Mouse (Mus musculus) left cerebral cortex, adult 2 months (tissue): Measurements from ENCODE around the gene Mrpl21. TPM values are rescaled to one million over a fixed set of nuclear protein-coding genes. Genes with fewer than 3 reads are reported as not detected.

Experiments used
- DNase-seq, 2 experiments: peaks; one replicate each; pipeline ENCODE4 v3.0.0; 2021 to 2022; ENCODE audit warnings: low spot score in 2 of 2, mixed read lengths in 1 of 2; ENCODE audit errors: extremely low spot score in 1 of 2
- H3K27ac ChIP-seq: fragments of 200-600 bp; 2 replicates; pipeline ENCODE4 v1.8.1; 2022
- H3K4me3 ChIP-seq: fragments of 200-600 bp; 2 replicates; pipeline ENCODE4 v1.8.1; 2022
- CTCF ChIP-seq: fragments of 200-600 bp; IDR thresholded peaks from 2 replicates; pipeline ENCODE4 v1.8.1; 2022; ENCODE audit warnings: antibody characterized with exemption, mild to moderate bottlenecking, moderate library complexity
- intact Hi-C: fragments of 180-260 bp; cut with DNase I; formaldehyde crosslinking; loops from one replicate; pipeline ENCODE4 v1.15.1; 2025
- total RNA-seq, 2 experiments: library from RNA; stranded (reverse); gene quantifications; 2 replicates each; pipeline ENCODE4 v1.2.3; 2021

The Mrpl21 gene
- total RNA-seq, 2 experiments from 2014 or later, result 51.3 to 52.0 TPM

DNA sequence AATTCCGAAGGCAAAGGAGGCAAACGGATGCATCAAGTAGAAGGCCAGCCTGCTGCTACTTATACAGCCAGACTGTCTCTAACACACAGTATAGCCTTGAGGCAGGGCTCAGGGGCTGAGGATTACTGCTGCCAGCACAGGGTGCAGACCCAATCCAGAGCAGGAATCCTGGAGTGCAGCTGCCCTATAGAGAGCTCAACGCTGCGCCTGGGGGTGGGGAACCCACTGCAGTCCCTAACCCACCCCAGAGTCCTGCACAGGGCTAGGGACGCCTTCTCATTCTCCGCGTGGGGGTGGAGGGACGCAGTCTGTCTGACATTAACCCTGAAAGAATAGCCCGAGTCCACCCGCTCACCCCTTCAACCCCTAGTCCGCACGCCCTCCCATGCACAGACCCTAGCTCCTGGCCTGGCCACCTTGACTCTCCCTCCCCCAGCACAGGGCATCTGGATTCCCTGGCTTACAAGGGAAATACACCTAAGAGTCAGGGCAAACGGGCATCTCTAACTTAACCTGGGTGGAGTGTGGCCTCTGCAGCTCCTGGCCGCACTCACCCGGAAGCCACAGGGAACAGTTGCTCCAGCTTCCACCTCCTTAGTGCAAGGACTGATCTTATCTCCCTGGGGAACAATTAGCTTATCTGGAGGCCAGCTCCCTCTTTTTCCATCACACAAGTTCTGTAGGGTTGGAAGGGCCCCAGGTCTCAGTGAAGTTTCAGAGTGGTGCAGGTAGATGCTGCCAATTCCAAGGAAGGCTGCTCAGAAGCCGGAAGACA lies 24.7 kb downstream of the Mrpl21 start:
- DNase-seq, result no peak
- no peak overlapping the region for H3K4me3 ChIP-seq
- intact Hi-C loops, result no loop called here

DNA sequence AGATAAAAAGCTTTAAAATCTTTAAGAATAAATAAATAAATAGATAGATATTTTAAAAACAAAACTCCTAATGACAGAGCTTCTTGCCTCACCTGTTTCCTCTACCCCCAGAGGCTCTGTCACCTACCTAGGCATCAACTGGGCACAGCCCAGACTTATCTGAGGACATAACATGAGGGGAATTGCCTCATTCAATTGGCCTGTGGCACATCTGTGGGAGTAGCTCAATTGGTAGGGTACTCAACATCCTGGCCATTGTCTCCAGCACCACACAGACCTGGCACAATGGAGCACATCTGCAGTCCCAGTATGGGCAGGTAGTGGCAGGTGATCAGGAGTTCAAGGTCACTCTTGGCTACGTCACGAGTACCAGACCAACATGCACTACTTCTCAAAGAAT lies 36.6 kb downstream of the Mrpl21 start:
- H3K27ac ChIP-seq, result no peak overlapping the region
- intact Hi-C loops, result no loop called here
- no peak for DNase-seq
- no peak overlapping the region for H3K4me3 ChIP-seq
- TF ChIP-seq CTCF, result no peak

More for the DNA sequence above, 24.7 kb downstream of the Mrpl21 start:
- TF ChIP-seq CTCF, result no peak
- no peak overlapping the region for H3K27ac ChIP-seq

DNA sequence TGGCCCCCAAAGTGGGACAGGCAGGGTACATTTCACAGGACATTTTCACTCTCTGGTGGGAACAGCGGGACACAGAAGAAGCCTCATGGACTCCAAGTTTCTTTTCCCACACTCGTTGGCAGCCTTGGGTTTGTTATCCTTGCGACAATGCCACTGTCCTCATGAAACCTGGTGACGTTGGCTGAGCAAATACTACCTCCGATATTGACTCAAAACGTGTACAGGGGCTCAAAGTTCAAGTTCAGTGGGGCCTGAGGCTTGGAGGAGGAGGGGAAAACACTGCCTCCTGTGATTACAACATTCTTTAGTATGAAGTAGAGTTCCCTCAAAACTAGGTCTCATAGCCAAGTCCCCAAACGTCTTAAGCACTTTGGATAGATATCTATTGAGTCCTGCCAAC lies 37.4 kb downstream of the Mrpl21 start:
- intact Hi-C loops, result no loop called here
- Histone ChIP-seq H3K27ac (no peak overlapping the region), H3K4me3 (no peak overlapping the region)
- DNase-seq, result no peak
- TF ChIP-seq CTCF, result no peak

- intact Hi-C loops, result no loop called here
Measured at GRCm38 (mm10) chr19:3320801-3321200, 38.1 kb downstream of the Mrpl21 start.

GRCm38 (mm10) chr19:3321617-3322016 lies 38.9 kb downstream of the Mrpl21 start:
- H3K27ac ChIP-seq, result no peak overlapping the region
- H3K4me3 ChIP-seq, result peak overlapping the region; percentile 67
- DNase-seq, result no peak
- intact Hi-C loops, result loop anchor here (2.0 kb wide), 1 partner anchor 33 kb away; no protein-coding TSS in a partner anchor
- TF ChIP-seq CTCF, result no peak

More at GRCm38 (mm10) chr19:3320801-3321200, 38.1 kb downstream of the Mrpl21 start:
- TF ChIP-seq CTCF, result peak; percentile 55
- H3K4me3 ChIP-seq, result no peak overlapping the region
- DNase-seq, result no peak
- no peak overlapping the region for H3K27ac ChIP-seq

GRCm38 (mm10) chr19:3322261-3322969 lies 39.7 kb downstream of the Mrpl21 start, which contains the start of gene Cpt1a:
Gene Cpt1a (plus strand): TSS chr19:3322334.
- intact Hi-C loops, result loop anchor here (2.0 kb wide), 1 partner anchor 32 kb away; no protein-coding TSS in a partner anchor
- Histone ChIP-seq H3K27ac (peak within 1 kb of the TSS; percentile 84), H3K4me3 (peak within 1 kb of the TSS; percentile 67)
- peak in 1 of 2 experiments; percentile 26 for DNase-seq
- peak; percentile 47 for TF ChIP-seq CTCF

DNA sequence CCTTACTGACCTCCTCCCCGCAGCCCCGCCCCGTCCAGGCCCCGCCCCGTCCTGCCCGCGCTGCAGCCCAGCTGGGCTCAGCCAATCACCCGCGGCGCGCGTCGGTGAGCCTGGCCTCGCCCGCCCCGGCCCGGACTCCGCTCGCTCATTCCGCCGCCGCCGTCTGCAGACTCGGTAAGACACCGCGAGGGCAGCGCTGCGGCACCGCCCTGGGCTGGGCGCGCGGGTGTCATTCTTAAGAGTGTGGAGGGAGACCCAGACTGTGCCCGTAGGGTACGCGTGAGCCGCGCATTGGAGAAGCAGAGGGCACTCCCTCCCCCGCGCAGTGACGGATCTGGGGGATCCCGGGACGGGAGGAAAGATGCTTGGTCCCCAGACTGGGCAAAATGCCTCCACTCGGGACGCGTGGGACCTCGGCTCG lies 40.5 kb downstream of the Mrpl21 start:
- Histone ChIP-seq H3K27ac (peak overlapping the region; percentile 84), H3K4me3 (peak overlapping the region; percentile 67)
- intact Hi-C loops, result loop anchor here (2.0 kb wide), 1 partner anchor 32 kb away; no protein-coding TSS in a partner anchor
- TF ChIP-seq CTCF, result no peak
- DNase-seq, result peak; percentile 59 to 67

GRCm38 (mm10) chr19:3323753-3324270 lies 41.1 kb downstream of the Mrpl21 start:
- H3K27ac ChIP-seq, result peak overlapping the region; percentile 84
- intact Hi-C loops, result loop anchor here (2.0 kb wide), 1 partner anchor 31 kb away; no protein-coding TSS in a partner anchor
- H3K4me3 ChIP-seq, result peak overlapping the region; percentile 67
- no peak for TF ChIP-seq CTCF
- peak; percentile 39 to 42 for DNase-seq

DNA sequence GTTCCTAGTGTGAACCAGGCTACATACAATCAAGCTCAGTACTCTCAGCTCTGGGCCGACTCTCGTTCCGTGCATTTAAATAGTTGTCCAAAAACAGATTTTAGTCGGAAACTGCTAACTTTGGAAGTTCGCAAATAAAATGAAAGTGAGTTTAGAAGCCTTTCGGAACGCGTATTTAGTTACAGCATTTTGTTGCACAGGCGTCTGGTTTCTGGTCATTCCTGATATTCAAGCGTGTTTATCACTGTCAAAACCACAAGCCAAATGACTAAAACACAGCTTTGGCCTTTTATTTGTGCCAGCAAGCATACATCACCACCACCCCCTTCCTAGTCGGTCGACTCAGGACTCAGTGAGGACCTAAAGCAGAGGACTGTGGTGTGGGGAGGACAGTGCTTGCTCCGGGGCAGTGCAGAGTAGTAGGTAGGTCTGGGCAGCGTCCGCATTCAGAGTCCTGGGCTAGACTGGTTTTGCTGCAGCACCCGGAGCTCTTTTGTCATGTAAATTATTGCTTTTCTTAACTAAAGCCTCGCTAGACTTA lies 41.6 kb downstream of the Mrpl21 start:
- no peak for TF ChIP-seq CTCF
- no peak for DNase-seq
- Histone ChIP-seq H3K27ac (peak overlapping the region; percentile 84), H3K4me3 (peak overlapping the region; percentile 67)
- intact Hi-C loops, result no loop called here

GRCm38 (mm10) chr19:3324931-3325711 lies 42.4 kb downstream of the Mrpl21 start:
- no peak; the same call in 1 of the 2 replicates for TF ChIP-seq CTCF
- Histone ChIP-seq H3K27ac (peak overlapping the region; percentile 84), H3K4me3 (peak overlapping the region; percentile 67)
- intact Hi-C loops, result no loop called here
- peak; percentile 71 for DNase-seq
